Mouse (Mus musculus) liver, embryonic 11.5 days (tissue): ENCODE results near the gene Stmnd1. TPM values are rescaled to one million over a fixed set of nuclear protein-coding genes. Genes with fewer than 3 reads are reported as not detected.

Source experiments
- ATAC-seq: fragments of 200-750 bp; cut with Nextera tagmentation; replicated peaks from 2 replicates; pipeline ENCODE4 v1.8.0; 2017; ENCODE audit warnings: moderate number of reproducible peaks, mild to moderate bottlenecking, moderate TSS enrichment, moderate library complexity; ENCODE audit not compliant: low FRiP score
- DNase-seq: peaks from one replicate; pipeline ENCODE4 v3.0.0-alpha.2; 2017; ENCODE audit warnings: low spot score
- H3K27ac ChIP-seq: fragments of 300-500 bp; sonication (generic); 2 replicates; pipeline ENCODE4 v1.5.1; 2014; ENCODE audit warnings: mild to moderate bottlenecking, low read depth, low read length, control low read depth
- H3K27me3 ChIP-seq: fragments of 300-500 bp; sonication (generic); replicated peaks from 2 replicates; pipeline ENCODE4 v1.6.1; 2014; ENCODE audit warnings: low read length, mixed read lengths; ENCODE audit not compliant: control insufficient read depth, insufficient read depth
- H3K36me3 ChIP-seq: fragments of 300-500 bp; sonication (generic); 2 replicates; pipeline ENCODE4 v1.6.1; 2014; ENCODE audit warnings: mild to moderate bottlenecking, low read length, moderate library complexity, mixed read lengths; ENCODE audit not compliant: control insufficient read depth, insufficient read depth
- H3K4me1 ChIP-seq: fragments of 300-500 bp; sonication (generic); replicated peaks from 2 replicates; pipeline ENCODE4 v1.6.1; 2014; ENCODE audit warnings: low read length, mixed read lengths; ENCODE audit not compliant: control insufficient read depth, insufficient read depth
- H3K4me2 ChIP-seq: fragments of 300-500 bp; sonication (generic); 2 replicates; pipeline ENCODE4 v1.6.1; 2014; ENCODE audit warnings: mild to moderate bottlenecking, control low read depth, moderate library complexity
- H3K4me3 ChIP-seq: fragments of 300-500 bp; sonication (generic); 2 replicates; pipeline ENCODE4 v1.5.1; 2014; ENCODE audit warnings: low read depth, low read length, control low read depth
- H3K9ac ChIP-seq: fragments of 300-500 bp; sonication (generic); 2 replicates; pipeline ENCODE4 v1.6.1; 2014; ENCODE audit warnings: low read depth, low read length, control low read depth
- H3K9me3 ChIP-seq: fragments of 300-500 bp; sonication (generic); 2 replicates; pipeline ENCODE4 v1.6.1; 2016; ENCODE audit warnings: low read length, inconsistent platforms, mixed read lengths; ENCODE audit not compliant: control insufficient read depth
- WGBS: fragments of 180-500 bp; shearing (Covaris S2); extraction: QIAGEN DNeasy Blood & Tissue Kit; methylation state at CpG from one replicate; pipeline ENCODE4 v1.1.7; 2014; 5-methylcytosine and 5-hydroxymethylcytosine counted together
- polyA plus RNA-seq: library from polyadenylated mRNA; unstranded; fragments of >200 nt; fragmentation: Nextera tagmentation; extraction: Ambion mirVana; gene quantifications from 2 replicates; pipeline ENCODE4 v1.2.1, GENCODE M21; 2014

Gene Stmnd1
- polyA plus RNA-seq, 1 experiment from 2014 or later: not detected

DNA sequence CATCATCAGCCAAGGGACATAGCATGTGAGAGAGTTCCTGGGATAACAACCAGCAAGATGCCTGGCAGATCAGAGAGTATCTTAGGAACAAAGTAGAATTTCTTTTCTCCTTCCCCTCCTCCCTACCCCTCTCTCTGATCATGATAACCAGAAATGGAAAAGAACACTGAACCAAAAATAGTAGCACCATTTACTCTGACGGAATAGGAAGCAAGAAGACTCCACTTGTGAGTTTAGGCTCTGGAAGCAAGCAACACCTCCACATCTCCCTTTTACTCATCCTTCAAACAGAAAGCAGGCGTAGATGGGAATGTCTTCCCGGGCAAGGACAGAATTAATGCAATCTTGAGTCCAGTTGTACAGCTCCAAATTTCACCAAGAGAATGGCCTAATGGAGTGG is 19.8 kb upstream of the Stmnd1 start:
- Histone ChIP-seq H3K4me1 (peaks cover 4% of the 10 kb centered on the region; the same call in 1 of the 2 replicates), H3K27ac (no peak overlapping the region), H3K36me3 (no peaks in the 10 kb centered on the region), H3K27me3 (no peaks in the 10 kb centered on the region), H3K4me2 (no peak overlapping the region), H3K9me3 (no peaks in the 10 kb centered on the region), H3K9ac (no peak overlapping the region), H3K4me3 (no peak overlapping the region)
- 75% methylated on average over 3 of the region's 3 CpGs for WGBS
- DNase-seq (no peak), ATAC-seq (no peak)

GRCm38 (mm10) chr13:46254171-46254570 is 19.4 kb upstream of the Stmnd1 start:
- ATAC-seq (no peak), DNase-seq (no peak)
- WGBS: 85% methylated on average over 5 of the region's 5 CpGs
- H3K27ac ChIP-seq: no peak overlapping the region
- H3K36me3 ChIP-seq: no peaks in the 10 kb centered on the region
- H3K9me3 ChIP-seq: no peaks in the 10 kb centered on the region
- no peak overlapping the region for H3K4me3 ChIP-seq
- peaks cover 4% of the 10 kb centered on the region; the same call in 1 of the 2 replicates for H3K4me1 ChIP-seq
- H3K4me2 ChIP-seq: no peak overlapping the region
- H3K9ac ChIP-seq: no peak overlapping the region
- no peaks in the 10 kb centered on the region for H3K27me3 ChIP-seq

DNA sequence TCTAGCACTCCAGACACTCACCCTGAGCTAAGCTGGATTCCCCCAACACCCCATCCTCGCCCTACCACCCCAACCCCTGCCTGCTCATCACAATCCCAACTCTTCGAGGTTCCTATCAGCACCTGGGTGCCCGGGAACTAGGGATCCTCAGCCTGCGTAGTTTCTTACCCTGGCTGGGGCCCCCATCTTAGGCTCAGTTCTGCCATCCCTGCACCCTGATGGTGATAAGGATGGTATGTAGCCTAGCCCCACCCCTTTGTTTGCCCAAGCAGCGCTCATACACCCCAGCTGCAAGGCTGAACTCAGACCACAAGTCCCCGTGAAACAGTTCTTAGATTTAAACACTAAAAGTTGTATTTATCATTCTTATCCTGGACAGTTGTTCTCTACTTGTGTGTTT is 17.9 kb upstream of the Stmnd1 start:
- ATAC-seq (no peak), DNase-seq (no peak)
- H3K4me2 ChIP-seq: no peak overlapping the region
- no peaks in the 10 kb centered on the region for H3K36me3 ChIP-seq
- WGBS: 56% methylated on average over 6 of the region's 6 CpGs
- H3K27me3 ChIP-seq: no peaks in the 10 kb centered on the region
- no peak overlapping the region for H3K27ac ChIP-seq
- H3K9ac ChIP-seq: no peak overlapping the region
- H3K9me3 ChIP-seq: no peaks in the 10 kb centered on the region
- peaks cover 4% of the 10 kb centered on the region; the same call in 1 of the 2 replicates for H3K4me1 ChIP-seq
- no peak overlapping the region for H3K4me3 ChIP-seq

DNA sequence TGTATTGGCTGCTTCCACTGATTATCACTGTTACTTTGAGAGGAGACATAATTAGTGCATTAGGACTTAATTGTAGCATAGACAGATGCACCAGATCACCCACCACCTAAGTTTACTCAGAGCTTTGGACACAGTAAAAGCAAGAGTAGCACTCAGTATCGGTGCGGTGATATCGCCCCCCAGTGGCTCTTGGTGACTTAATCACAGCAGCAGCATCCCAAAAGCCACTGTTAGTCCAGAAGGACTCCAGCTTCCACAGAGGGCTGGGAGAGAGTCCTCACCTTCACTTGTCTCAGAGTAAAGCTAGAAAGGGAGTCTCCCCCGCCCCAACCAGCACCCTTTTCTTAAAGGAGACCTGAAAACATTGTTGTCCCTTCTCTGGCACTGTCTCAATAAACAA is 15.7 kb upstream of the Stmnd1 start:
- H3K36me3 ChIP-seq: no peaks in the 10 kb centered on the region
- H3K4me3 ChIP-seq: no peak overlapping the region
- no peak overlapping the region for H3K4me2 ChIP-seq
- WGBS: 3% methylated on average over 4 of the region's 4 CpGs
- H3K4me1 ChIP-seq: peaks cover 4% of the 10 kb centered on the region; the same call in 1 of the 2 replicates
- H3K27ac ChIP-seq: no peak overlapping the region
- ATAC-seq (no peak), DNase-seq (no peak)
- H3K9me3 ChIP-seq: no peaks in the 10 kb centered on the region
- H3K9ac ChIP-seq: no peak overlapping the region
- H3K27me3 ChIP-seq: no peaks in the 10 kb centered on the region

GRCm38 (mm10) chr13:46259526-46259925 is 14.0 kb upstream of the Stmnd1 start:
- Histone ChIP-seq H3K27ac (no peak overlapping the region), H3K4me3 (no peak overlapping the region), H3K4me2 (no peak overlapping the region), H3K36me3 (no peaks in the 10 kb centered on the region), H3K4me1 (peaks cover 4% of the 10 kb centered on the region; the same call in 1 of the 2 replicates), H3K27me3 (no peaks in the 10 kb centered on the region), H3K9ac (no peak overlapping the region), H3K9me3 (no peaks in the 10 kb centered on the region)
- 41% methylated on average over 4 of the region's 4 CpGs for WGBS
- no peak for DNase-seq
- ATAC-seq: no peak

DNA sequence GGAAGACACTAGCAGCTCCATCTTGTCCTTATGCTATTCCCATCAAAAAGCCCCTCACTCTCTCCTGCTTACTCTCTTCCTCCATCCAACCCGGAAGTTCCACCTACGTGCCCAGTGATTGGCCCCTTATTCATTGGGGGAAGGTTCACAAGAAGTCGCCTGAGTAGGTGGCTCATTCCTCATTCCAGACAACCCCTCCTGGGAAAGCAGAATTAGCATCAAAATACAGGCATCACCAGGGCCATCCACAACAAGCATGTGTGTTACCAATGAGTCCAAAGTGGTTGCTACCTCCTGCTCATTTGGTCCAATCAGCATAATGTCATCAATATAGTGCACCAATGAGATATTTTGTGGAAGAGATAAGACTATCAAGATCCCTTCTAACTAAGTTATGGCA is 12.3 kb upstream of the Stmnd1 start:
- ATAC-seq: no peak
- Histone ChIP-seq H3K9ac (no peak overlapping the region), H3K9me3 (no peaks in the 10 kb centered on the region), H3K4me3 (no peak overlapping the region), H3K4me1 (no peaks in the 10 kb centered on the region), H3K4me2 (no peak overlapping the region), H3K36me3 (no peaks in the 10 kb centered on the region), H3K27me3 (no peaks in the 10 kb centered on the region), H3K27ac (no peak overlapping the region)
- WGBS: 66% methylated on average over 3 of the region's 3 CpGs
- no peak for DNase-seq

DNA sequence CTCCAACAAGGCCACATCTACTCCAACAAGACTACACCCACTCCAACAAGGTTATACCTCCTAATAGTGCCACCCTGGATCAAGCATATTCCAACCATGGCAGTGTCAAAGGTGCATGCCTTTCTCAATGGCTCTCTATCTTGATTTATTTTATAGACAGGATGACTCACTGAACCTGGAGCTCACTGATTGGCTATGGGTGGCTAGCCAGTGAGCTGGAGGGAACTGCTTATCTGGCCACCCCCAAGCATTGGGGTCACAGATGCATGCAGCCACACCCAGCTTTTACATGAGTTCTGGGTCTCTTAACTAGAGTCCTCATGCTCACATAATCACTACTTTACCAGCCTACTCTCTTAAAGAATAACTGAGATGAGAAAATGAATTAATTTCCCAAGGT is 5.7 kb upstream of the Stmnd1 start:
- Histone ChIP-seq H3K27ac (no peak overlapping the region), H3K9me3 (no peaks in the 10 kb centered on the region), H3K4me3 (no peak overlapping the region), H3K4me1 (peaks cover 2% of the 10 kb centered on the region; the same call in 1 of the 2 replicates), H3K9ac (no peak overlapping the region), H3K36me3 (no peaks in the 10 kb centered on the region), H3K4me2 (no peak overlapping the region), H3K27me3 (no peaks in the 10 kb centered on the region)
- DNase-seq (no peak), ATAC-seq (peak; percentile 83)

DNA sequence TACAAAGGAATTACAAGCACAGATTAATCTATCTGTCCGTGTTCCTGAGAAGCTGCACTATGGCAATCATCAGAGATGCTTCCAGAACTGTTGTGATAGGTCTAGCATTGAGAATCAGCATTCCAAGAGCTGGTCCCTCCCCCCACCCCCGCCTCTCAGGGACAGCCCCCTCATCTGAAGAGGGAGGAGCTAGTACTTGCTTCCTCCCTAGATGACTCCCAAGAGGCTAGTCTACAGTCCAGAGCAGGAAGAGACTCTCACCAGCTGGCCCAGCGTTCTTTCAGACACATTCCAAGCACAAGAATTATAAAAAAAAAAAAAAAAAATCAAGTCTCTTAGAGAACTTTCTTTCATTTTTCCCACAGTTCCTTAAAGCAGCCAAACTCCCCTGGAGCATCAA is 5.2 kb upstream of the Stmnd1 start:
- no peaks in the 10 kb centered on the region for H3K36me3 ChIP-seq
- H3K4me1 ChIP-seq: peaks cover 7% of the 10 kb centered on the region
- DNase-seq (no peak), ATAC-seq (no peak)
- no peak overlapping the region for H3K27ac ChIP-seq
- H3K4me3 ChIP-seq: no peak overlapping the region
- H3K9me3 ChIP-seq: no peaks in the 10 kb centered on the region
- H3K27me3 ChIP-seq: no peaks in the 10 kb centered on the region
- no peak overlapping the region for H3K4me2 ChIP-seq
- WGBS: 41% methylated on average over 3 of the region's 3 CpGs
- no peak overlapping the region for H3K9ac ChIP-seq

DNA sequence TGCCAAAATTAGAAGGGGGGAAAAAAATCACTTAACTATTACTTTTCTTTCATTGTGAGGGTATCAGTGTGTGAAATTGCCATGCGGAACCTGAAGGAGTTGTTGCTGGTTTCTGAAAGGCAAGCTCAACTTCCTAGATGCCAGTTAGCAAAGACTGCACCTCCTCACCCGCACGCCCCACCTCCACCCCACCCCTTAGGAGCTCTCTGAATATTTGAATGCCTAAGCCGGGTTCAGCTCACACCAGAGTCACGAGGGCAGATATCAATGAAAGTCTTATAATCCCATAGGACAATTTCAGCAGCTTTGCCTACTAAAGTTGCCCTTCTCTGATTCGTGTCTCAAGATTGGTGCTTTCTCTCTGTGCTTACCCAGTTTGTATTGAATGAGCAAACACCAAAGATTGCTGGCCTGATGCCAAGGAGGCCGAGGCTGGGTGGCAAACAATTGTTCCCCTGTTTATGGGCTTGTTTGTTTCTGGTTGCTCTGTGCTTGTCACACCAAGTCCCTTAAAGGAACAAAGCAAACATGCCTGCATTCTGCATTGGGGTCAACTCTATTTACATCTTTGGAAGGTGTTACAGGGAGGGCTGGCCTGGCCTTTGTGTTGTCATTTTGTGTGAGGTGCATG is 4.6 kb upstream of the Stmnd1 start:
- ATAC-seq (no peak), DNase-seq (no peak)
- Histone ChIP-seq H3K9me3 (no peaks in the 10 kb centered on the region), H3K4me1 (peaks cover 8% of the 10 kb centered on the region), H3K4me2 (no peak overlapping the region), H3K4me3 (no peak overlapping the region), H3K36me3 (no peaks in the 10 kb centered on the region), H3K9ac (no peak overlapping the region), H3K27ac (no peak overlapping the region), H3K27me3 (no peaks in the 10 kb centered on the region)
- 63% methylated on average over 7 of the region's 7 CpGs for WGBS
